Mouse (Mus musculus) megakaryocyte, adult 5-6 weeks (primary cell): ENCODE results near the gene Bud23. TPM values are rescaled to one million over a fixed set of nuclear protein-coding genes. Genes with fewer than 3 reads are reported as not detected.
A peak's percentile ranks its signal among the peaks of the same experiment; 100 is the strongest.

Source experiments
- ATAC-seq: 2 replicates; pipeline ENCODE4 v1.8.0; 2016; ENCODE audit warnings: mild to moderate bottlenecking, inconsistent platforms; ENCODE audit not compliant: poor library complexity, severe bottlenecking
- total RNA-seq, 2 experiments: library from RNA; stranded (forward) in 1 of 2; stranded (reverse) in 1 of 2; fragments of 153-499, 151-499 nt in 1 of 2; fragments of 221-1000, 200-1000 nt in 1 of 2; gene quantifications; 2 replicates each; pipeline versions ENCODE4 v1.2.3 to v1.2.4; 2015 to 2017

The Bud23 gene
- total RNA-seq, 2 experiments from 2014 or later = 24.2 to 34.2 TPM

- peak; percentile 74 for ATAC-seq
Measured at GRCm38 (mm10) chr5:135024665-135025224, 40.0 kb downstream of the Bud23 start.

- ATAC-seq = 0 out of 2 replicates have a peak, but pooled peaks have one; percentile 20
Measured at GRCm38 (mm10) chr5:135023344-135024173, 41.2 kb downstream of the Bud23 start, which contains the start of gene Stx1a. Gene Stx1a (plus strand): TSS chr5:135023482.

DNA sequence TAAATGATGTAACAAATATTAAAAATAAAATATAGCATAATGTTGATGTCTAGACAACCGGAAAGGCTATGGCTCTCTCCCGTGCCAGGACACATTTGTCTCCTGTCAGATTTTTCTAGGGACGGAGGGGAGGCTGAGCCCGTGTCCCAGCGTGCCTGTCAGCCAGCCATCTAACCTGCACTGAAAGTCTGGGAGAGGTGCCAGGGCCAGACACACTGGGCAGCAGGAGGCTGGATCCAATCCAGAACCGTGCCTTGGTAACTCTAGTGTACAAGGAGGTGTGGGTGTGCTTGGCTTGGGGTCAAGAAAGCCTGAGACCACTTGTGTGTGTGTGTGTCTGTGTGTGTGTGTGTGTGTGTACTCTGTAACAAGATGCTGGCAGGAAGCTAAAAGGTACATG is 42.9 kb downstream of the Bud23 start:
- ATAC-seq = no peak

GRCm38 (mm10) chr5:135016224-135016759 is 48.5 kb downstream of the Bud23 start:
- ATAC-seq = no peak

GRCm38 (mm10) chr5:135015497-135015896 is 49.3 kb downstream of the Bud23 start:
- ATAC-seq = peak; percentile 77

DNA sequence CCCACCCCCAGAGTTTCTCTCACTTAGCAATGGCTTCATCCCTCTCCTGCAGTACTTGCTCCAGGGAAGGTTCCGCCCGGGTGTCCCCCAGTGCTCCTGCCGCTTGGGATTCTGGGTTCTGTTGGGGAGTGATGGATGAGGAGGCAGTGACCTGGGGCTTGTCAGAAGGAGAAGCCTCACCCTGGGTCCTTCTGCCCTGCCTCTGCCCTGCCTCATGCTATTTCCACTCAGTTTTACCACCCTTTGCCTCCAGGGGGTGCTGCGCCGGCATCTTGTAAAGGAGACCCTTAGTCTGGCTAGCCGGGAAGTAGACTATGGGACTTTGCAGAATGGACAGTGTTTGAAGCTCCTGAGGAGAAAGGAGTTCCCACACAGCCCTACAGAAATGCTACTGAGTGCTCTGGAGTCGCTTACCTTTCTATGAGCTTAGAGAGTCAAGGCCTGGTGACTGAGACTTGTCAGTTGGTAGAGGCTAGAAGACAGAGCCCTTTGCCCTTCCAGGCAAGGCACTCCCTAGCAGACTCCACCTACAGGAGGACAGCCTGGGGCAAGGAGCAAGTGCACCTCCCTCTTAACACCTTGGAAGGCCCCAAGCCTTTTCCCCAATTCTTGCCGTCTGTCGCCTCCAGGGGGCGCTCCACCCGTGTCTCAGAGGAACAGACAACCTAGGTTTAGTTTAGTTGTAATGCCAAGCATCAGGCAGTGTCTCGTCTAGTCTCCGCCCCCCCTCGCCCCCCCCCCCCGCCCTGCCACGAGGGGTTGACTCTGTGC is 51.9 kb downstream of the Bud23 start:
- ATAC-seq = 0 out of 2 replicates have a peak, but pooled peaks have one; percentile 6

DNA sequence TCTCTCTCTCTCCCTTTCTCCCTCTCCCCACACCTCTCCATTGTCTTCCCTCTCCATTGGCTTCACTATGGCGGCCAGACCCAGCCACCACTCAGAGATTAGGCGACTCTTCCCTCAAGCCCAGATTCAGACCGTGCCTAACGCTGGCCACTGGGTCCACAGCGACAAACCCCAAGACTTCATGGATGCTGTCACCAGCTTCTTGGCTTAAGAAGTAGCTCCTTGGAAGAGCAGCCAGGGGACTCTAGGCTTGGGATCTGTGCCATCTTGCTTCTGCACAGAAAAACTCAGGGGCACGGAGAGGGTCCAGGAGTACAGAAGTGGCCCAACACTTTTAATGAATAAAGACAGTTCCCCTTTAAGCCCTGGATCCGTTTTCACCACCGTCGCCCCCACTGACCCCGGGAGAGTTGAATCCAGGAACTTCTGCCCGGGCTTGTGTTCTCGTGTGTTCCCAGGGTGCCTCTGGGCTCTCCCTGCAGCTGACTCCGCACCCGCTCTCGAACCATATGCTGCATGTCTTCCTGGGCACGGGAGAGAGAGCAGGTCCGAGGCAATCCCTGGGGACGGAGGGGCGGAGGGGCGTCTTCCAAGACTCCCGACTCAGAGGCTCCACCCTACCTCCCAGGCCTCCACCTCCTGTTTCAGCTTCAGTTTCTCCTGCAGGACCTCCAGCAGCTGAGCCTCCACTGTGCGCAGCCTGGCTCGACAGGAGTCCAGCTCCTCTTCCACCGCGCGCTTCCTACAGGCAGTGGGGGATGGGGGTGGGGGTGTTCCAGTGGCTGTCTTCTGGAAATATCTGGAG is 52.7 kb downstream of the Bud23 start:
- no peak for ATAC-seq

- no peak for ATAC-seq
Measured at GRCm38 (mm10) chr5:135010841-135011743, 53.7 kb downstream of the Bud23 start.

DNA sequence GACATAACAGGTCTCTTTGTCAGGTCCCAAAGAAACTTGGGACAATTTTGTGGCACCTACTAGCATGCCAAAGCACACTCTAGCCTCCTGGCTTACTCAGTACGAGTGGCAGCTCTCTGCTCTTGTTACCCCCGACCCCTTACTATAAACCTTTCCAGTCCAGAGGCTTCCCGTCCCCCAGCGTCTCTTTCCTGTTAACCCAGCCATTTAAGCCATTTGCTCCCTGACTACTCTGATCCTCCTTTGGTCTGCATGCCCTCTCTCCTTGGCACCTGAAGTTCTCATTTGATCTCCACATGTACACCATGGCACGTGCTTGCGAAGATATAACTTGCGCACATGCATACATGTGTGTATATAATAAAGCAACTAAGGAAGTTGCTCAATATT is 54.4 kb downstream of the Bud23 start:
- ATAC-seq = no peak

- peak; percentile 44 for ATAC-seq
Measured at GRCm38 (mm10) chr5:135009590-135010319, 55.0 kb downstream of the Bud23 start.

GRCm38 (mm10) chr5:135008671-135009589 is 55.8 kb downstream of the Bud23 start, which contains the start of gene Abhd11:
Gene Abhd11 (plus strand): TSS chr5:135009152.
- peak; percentile 68 for ATAC-seq

DNA sequence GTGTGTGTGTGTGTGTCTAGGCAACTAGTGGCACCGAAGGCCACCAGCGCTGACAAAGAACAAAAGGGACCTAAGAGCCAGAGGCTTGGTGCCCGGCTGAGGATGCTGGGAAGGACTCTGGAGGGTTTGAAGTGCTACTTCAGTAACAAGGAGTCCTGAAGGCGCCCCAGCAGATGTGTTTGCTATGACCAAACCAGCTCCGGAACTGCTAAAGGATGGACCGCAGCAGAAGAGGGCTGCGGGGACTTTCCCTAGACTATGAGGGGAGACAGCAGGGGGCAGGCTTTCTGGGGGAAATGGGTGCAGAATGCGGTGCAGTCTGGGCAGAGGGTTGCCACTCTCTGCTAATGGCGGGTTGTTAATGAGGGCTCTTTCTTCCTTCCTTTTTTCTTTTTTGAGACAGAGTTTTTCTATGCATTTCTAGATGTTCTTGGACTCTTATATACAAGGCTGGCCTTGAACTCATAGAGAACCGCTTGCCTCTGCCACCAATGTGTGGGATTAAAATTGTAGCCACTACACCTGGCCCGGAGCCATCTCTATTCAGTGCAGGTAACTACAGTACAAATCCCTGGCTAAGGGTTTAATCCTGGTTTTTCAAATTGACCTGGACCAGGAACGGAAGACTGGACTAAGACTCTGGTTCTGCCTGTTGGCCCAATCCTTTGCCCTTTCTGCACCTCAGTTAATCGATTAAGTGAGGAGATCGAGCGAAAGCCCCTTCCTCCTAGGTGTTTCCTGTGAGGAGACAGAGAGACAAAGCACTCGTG is 56.8 kb downstream of the Bud23 start:
- no peak for ATAC-seq

Other genes starting within 250 kb of the Bud23 start
- gene Tmem270, start 158.2 kb downstream of the Bud23 start, total RNA-seq (2015) = not detected in 2 replicates
- not detected in 2 replicates for gene Tmem270, start 158.2 kb downstream of the Bud23 start, total RNA-seq (2017)
- 7.8 and 8.2 TPM in 2 replicates for gene Cldn13, start 149.4 kb downstream of the Bud23 start, total RNA-seq (2015)
- gene Cldn13, start 149.4 kb downstream of the Bud23 start, total RNA-seq (2017) = 2.9 and 7.7 TPM in 2 replicates
- 0.46 and 3.0 TPM in 2 replicates for gene Mettl27, start 132.6 kb downstream of the Bud23 start, total RNA-seq (2015)
- gene Mettl27, start 132.6 kb downstream of the Bud23 start, total RNA-seq (2017) = 0.89 and 1.3 TPM in 2 replicates
- gene Cldn4, start 118.0 kb downstream of the Bud23 start, total RNA-seq (2015) = not detected in 2 replicates
- gene Cldn4, start 118.0 kb downstream of the Bud23 start, total RNA-seq (2017) = not detected in 2 replicates
- gene Cldn3, start 78.7 kb downstream of the Bud23 start, total RNA-seq (2015) = not detected in 2 replicates
- not detected in 2 replicates for gene Cldn3, start 78.7 kb downstream of the Bud23 start, total RNA-seq (2017)
- gene Abhd11, start 55.8 kb downstream of the Bud23 start, total RNA-seq (2015) = 52.5 and 55.0 TPM in 2 replicates
- gene Abhd11, start 55.8 kb downstream of the Bud23 start, total RNA-seq (2017) = 22.9 and 32.7 TPM in 2 replicates
- gene Stx1a, start 41.5 kb downstream of the Bud23 start, total RNA-seq (2015) = 0.09 TPM in 1 of 2 replicates, not detected in the other
- not detected in 2 replicates for gene Stx1a, start 41.5 kb downstream of the Bud23 start, total RNA-seq (2017)
- 15.5 and 16.3 TPM in 2 replicates for gene Dnajc30, start 757 bp downstream of the Bud23 start, total RNA-seq (2015)
- gene Dnajc30, start 757 bp downstream of the Bud23 start, total RNA-seq (2017) = 3.5 and 10.0 TPM in 2 replicates
- gene Vps37d, start 13.3 kb upstream of the Bud23 start, total RNA-seq (2015) = not detected in 2 replicates
- not detected in 2 replicates for gene Vps37d, start 13.3 kb upstream of the Bud23 start, total RNA-seq (2017)
- gene Mlxipl, start 24.9 kb upstream of the Bud23 start, total RNA-seq (2015) = 0.05 and 0.31 TPM in 2 replicates
- gene Mlxipl, start 24.9 kb upstream of the Bud23 start, total RNA-seq (2017) = 0.45 and 0.62 TPM in 2 replicates
- gene Tbl2, start 84.7 kb upstream of the Bud23 start, total RNA-seq (2015) = 5.5 and 5.7 TPM in 2 replicates
- 12.6 and 15.0 TPM in 2 replicates for gene Tbl2, start 84.7 kb upstream of the Bud23 start, total RNA-seq (2017)
- gene Bcl7b, start 103.3 kb upstream of the Bud23 start, total RNA-seq (2015) = 23.5 and 46.6 TPM in 2 replicates
- 27.4 and 38.8 TPM in 2 replicates for gene Bcl7b, start 103.3 kb upstream of the Bud23 start, total RNA-seq (2017)
- 66.1 and 71.1 TPM in 2 replicates for gene Baz1b, start 122.3 kb upstream of the Bud23 start, total RNA-seq (2015)
- gene Baz1b, start 122.3 kb upstream of the Bud23 start, total RNA-seq (2017) = 129 and 134 TPM in 2 replicates
- gene Fzd9, start 186.3 kb upstream of the Bud23 start, total RNA-seq (2015) = not detected in 2 replicates
- 0.26 TPM in 1 of 2 replicates, not detected in the other for gene Fzd9, start 186.3 kb upstream of the Bud23 start, total RNA-seq (2017)